Mouse (Mus musculus) cerebellum, adult 2 months (tissue): ENCODE results near the gene Ptger4.

Experiments
- CTCF ChIP-seq: fragments of 200-500 bp; IDR thresholded peaks from 2 replicates; pipeline ENCODE4 v1.5.1; 2011; ENCODE audit warnings: low read depth, mild to moderate bottlenecking, control low read depth, low read length, moderate library complexity, borderline replicate concordance; ENCODE audit not compliant: insufficient read depth
- POLR2A ChIP-seq: fragments of 200-500 bp; IDR thresholded peaks from 2 replicates; pipeline ENCODE4 v1.6.1; 2011; ENCODE audit warnings: low read length, control low read depth, borderline replicate concordance; ENCODE audit not compliant: insufficient read depth

DNA sequence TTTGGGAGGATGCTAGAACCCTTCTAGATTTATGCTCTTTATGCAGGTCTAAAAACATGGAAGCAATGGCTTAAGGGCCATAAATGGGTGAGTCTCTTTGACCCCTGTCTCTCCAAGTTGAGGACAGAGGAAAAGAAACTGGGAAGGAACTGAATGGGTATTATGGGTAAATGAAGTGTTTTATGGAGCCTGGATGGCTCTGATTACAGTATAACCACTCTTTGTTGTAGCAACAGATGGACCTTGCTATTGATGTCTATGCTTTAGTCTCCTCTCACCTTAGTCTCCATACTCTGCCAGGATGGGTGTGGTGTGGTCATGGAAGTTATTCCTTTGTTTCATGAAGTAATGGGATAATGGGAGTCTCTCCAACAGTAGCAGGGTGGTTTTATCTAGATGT lies 34.5 kb upstream of the Ptger4 start:
- no peak for TF ChIP-seq CTCF
- TF ChIP-seq POLR2A: no peak
